Mouse (Mus musculus) adrenal gland (tissue): Measurements from ENCODE around the gene Gm11146.

Experiments
- intact Hi-C: fragments of 180-260 bp; cut with DNase I; formaldehyde crosslinking; loops from one replicate; pipeline ENCODE4 v1.15.1; 2025
- long read RNA-seq, 2 experiments: library from polyadenylated mRNA; unstranded; transcript quantifications; one replicate each; pipeline ENCODE4 v2.0.0; 2020; ENCODE audit warnings: borderline replicate concordance in 1 of 2; ENCODE audit not compliant: insufficient replicate concordance in 1 of 2

Gene Gm11146
- long read RNA-seq, experiment 1 = 0 reads
- long read RNA-seq, experiment 2 = 0 reads

DNA sequence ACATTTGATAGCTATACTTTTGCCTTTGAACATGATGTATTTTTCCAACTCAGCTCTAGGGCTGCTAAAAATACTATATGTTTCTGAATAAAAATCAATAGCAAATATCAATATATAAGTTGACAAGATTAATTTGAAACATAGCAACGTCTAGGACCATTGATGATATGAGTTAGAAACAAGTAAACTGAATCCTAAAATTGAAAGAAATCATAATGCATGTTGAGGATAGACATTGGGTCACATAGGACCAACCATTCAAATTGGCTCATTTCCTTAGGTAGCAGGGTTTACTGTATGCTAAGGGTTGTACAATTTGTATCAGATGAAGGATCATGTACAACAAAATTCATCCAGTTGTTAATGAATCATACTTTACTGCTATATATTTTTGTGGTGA, at the start of gene Gm11146:
Gene Gm11146 (minus strand): TSS at position 101 of the 400 bp plus-strand sequence.
- intact Hi-C loops = no loop called here

- intact Hi-C loops = no loop called here
These were observed 48.7 kb upstream of the Gm11146 start for GRCm38 (mm10) chr16:77650596-77650995.

- intact Hi-C loops = no loop called here
These were observed 47.1 kb upstream of the Gm11146 start for GRCm38 (mm10) chr16:77649006-77649405.

GRCm38 (mm10) chr16:77648181-77648580, 46.3 kb upstream of the Gm11146 start:
- intact Hi-C loops = no loop called here

- intact Hi-C loops = no loop called here
These were observed 44.3 kb upstream of the Gm11146 start for GRCm38 (mm10) chr16:77646146-77646545.

GRCm38 (mm10) chr16:77644976-77645375, 43.1 kb upstream of the Gm11146 start:
- intact Hi-C loops = no loop called here

DNA sequence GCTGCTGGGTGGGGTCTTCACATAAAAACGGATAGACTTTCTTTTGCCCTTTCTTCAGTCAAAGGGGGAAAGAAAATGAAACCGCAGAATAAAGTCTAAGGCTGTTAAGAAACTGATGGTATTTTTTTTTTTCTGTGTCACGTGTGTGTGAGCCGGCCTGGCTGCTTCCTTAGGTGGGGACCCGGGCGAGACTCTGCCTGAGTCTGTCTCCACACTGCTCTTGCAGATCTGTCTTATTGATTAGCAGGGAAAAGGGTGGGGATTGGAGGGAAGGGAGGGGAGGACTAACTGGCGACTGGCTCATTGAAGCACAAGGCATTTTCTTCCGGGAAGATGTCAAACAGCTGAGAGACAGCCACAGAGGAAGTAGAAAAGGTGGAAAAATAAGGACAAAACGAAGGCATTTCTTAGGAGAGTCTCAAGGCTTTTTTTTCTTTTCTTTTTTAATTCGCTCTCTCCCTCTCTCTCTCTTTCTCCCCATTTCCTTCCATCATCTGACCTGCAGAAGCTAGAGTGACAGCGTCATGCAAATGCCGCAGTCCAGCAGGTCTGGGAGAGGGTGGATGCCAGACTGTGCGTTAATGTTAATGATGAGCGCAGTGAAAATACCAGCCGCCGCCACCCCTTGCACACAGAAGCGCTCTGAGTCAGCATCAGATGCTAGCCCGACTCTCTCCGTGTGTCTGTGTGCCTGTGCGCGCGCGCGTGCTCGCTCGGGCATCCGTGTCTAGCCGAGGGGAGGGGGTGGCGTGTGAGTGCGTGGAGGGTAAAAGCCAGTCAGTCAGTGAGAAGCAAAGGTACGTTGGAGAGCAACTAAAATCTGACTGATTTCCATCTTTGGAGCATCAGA, 42.2 kb upstream of the Gm11146 start:
- intact Hi-C loops = no loop called here

DNA sequence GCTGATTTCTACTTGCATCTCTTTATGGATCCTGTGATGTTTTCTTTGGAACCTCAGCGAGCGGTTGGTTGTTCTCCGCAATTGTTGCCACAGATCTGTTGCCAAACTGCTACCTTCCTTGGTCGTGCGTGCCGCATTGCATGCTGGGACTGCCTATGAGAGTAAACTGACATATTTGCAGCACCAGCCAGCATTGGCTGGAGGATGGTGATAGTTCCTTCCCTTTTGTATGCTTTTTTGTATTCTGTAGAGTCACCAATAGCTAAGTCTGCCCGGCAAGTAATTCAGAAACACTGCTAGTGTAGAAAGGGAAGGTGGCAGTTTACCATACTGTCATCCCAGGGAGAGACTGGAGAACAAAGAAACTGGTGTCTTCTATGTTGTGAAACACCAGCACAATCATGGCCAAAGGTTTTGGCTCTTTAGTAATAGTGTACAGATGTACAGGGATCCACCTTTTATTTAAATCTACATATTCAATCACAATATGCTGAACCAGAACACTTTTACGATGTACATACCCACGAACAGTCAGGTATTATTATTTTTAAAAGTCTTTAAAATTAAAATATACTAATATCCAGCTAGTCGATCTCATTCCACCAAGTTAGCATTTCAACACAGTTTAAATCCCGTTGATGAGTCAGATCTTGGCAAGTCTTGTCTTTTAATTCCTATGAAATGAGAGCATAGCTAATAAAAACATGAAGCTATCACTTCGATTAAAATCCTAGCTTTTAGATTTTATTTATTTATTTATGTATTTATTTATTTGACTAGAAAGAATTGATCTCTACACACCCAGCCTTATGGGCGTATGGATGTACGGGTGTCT, 41.4 kb upstream of the Gm11146 start:
- intact Hi-C loops = no loop called here

DNA sequence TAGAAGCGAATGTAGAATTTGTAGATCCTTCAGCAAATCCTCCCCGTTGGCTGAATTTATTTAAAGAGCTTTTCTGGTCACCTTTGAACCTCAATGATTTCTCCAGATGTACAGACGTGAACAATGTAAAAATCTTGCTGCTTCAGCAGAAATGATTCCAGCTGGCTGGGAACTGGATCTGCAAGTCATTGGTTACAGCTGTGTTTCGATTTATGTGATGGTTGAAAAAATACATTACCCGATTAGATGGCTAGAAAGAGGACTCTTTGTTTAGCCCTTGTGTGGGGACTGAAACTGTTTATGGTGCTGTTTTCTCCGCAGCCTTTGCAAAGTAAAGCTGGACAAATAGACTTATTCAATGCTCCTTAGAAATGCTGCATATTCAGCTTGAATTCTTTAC, 34.6 kb upstream of the Gm11146 start:
- intact Hi-C loops = no loop called here

DNA sequence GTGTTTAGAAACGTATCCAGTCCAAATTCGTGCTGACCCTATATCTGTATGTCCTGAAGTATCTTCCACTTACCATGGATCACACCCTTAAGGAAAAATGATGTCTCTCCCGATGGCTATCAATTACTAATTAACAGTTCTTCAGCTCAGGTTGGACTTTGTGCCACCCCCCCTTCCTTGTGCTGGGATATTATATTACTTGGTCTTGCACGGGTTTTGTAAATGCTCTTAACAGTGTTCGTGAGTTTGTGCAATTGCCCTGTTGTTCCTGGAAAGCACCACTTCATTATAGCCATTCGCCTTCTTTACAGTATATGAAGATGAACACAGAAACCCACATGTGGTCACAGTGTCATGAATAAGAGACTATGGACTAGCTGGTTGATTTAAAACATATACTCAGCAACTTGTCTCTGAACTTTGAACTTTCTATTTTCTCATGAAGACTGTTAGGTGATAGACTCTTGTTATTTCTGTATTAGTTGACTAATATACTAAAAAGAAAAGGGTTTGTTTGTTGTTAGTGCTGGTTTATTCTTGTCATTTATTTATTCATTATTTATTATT, 30.5 kb upstream of the Gm11146 start:
- intact Hi-C loops = no loop called here

DNA sequence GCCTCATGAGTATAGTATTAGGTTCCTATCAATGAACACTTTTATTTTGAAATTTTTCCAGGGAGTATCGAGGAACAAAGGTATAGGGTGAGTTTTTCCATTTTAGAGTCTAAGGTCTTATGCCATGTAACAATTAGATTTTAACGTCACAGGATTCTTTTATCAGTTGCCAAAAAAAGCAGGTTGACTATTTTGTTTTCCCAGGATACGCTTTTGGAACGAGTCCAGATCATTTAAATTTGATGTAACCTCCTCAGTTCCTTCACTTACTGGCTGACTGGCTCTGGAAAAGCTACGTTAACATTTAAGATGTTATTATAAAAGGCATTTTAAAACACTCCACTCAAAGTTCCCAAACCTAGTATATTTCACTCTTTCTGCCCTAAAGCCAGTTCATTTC, 20.8 kb upstream of the Gm11146 start:
- intact Hi-C loops = no loop called here

DNA sequence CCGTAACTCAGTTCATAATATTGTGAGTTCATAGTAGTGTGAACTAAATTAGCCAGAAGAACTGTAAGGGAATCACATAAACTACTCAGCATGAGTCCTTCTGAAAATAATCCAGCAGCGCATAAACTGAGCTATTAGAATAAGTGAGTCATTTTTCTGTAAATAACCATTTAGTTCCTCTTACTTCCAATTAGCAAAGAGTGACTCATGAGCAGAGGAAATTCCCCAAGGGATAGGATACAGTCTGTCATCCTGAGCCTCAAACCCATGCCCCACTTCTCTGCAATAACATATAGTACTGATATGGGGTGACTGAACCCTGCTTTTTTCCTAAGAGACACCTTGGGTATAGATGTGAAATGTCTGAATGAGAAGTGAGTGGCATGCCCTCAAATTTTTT, 687 bp upstream of the Gm11146 start:
- intact Hi-C loops = no loop called here

- intact Hi-C loops = loop anchor here (10.0 kb wide), 1 partner anchor 94 kb away; no protein-coding TSS in a partner anchor
These were observed 3.1 kb downstream of the Gm11146 start for GRCm38 (mm10) chr16:77598787-77599186.

GRCm38 (mm10) chr16:77596556-77596955, 5.3 kb downstream of the Gm11146 start:
- intact Hi-C loops = loop anchor here (10.0 kb wide), 1 partner anchor 92 kb away; no protein-coding TSS in a partner anchor

DNA sequence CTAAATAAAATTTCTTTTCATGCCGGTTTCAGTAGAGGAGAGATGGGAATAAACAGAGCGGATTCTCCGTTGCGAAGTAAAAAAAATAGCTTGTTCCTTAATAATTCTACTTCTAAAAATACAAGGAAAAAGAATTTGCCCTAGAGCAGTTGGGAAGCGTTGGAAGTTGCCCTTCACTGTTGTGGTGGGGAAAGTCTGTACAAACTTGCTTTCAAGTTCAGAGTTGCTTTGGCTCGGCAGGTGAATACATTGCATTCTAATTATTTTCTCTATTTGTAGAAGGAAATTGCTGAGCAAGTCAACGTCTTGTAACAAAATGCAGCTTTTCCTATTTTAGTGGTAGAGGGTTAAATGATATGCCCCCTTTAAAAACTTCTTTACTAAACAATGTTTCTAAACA, 6.2 kb downstream of the Gm11146 start:
- intact Hi-C loops = loop anchor here (10.0 kb wide), 1 partner anchor 91 kb away; no protein-coding TSS in a partner anchor

GRCm38 (mm10) chr16:77594553-77594952, 7.3 kb downstream of the Gm11146 start:
- intact Hi-C loops = loop anchor here (10.0 kb wide), 1 partner anchor 90 kb away; no protein-coding TSS in a partner anchor

DNA sequence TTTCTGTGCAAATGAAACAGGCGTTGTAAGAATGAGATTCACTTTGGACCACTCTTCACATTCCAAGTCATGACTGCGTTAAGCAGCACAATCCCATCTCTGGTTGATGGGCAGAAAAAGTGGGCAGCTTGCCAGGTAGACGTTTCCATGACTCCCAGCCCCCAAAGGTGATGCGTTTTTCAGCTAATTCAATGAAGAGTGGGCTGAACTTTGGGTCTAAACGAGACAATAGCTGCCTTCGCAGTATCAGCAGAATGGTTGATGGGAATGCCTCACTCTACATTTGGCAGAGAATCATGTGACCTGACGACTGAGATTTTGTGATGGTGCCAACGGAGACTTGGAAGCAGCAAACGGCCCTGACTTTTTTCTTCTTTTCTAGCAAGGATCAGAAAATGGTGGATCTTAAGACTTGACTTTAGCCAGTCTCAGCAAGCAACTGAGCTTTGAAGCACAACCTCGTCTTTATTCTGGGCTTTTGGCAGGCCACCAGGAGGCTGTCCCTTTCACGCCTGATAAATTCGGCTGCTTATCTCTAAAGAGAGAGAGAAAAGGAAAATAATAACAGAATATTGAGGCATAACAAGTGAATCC, 8.0 kb downstream of the Gm11146 start:
- intact Hi-C loops = loop anchor here (10.0 kb wide), 1 partner anchor 89 kb away; no protein-coding TSS in a partner anchor

- intact Hi-C loops = loop anchor here (10.0 kb wide), 1 partner anchor 88 kb away; no protein-coding TSS in a partner anchor
These were observed 8.9 kb downstream of the Gm11146 start for GRCm38 (mm10) chr16:77592986-77593385.

GRCm38 (mm10) chr16:77573036-77573435, 28.9 kb downstream of the Gm11146 start:
- intact Hi-C loops = no loop called here

GRCm38 (mm10) chr16:77569457-77569856, 32.4 kb downstream of the Gm11146 start:
- intact Hi-C loops = no loop called here

- intact Hi-C loops = no loop called here
These were observed 33.5 kb downstream of the Gm11146 start for GRCm38 (mm10) chr16:77568384-77568783.
